Mouse (Mus musculus) heart, postnatal 0 days (tissue): ENCODE results near the gene Tmc8. TPM values are rescaled to one million over a fixed set of nuclear protein-coding genes. Genes with fewer than 3 reads are reported as not detected.

Source experiments
- ATAC-seq: fragments of 200-750 bp; cut with Nextera tagmentation; 2 replicates; pipeline ENCODE4 v1.8.0; 2017; ENCODE audit warnings: low read depth, moderate number of reproducible peaks, moderate library complexity; ENCODE audit not compliant: insufficient read depth
- DNase-seq: peaks from one replicate; pipeline ENCODE4 v3.0.0-alpha.2; 2016; ENCODE audit warnings: low spot score
- H3K27ac ChIP-seq: fragments of 300-500 bp; sonication (generic); 2 replicates; pipeline ENCODE4 v1.5.1; 2014; ENCODE audit warnings: low read depth, mild to moderate bottlenecking
- H3K27me3 ChIP-seq: fragments of 300-500 bp; sonication (generic); 2 replicates; pipeline ENCODE4 v1.6.1; 2014; ENCODE audit warnings: low read length, mixed read lengths; ENCODE audit not compliant: control insufficient read depth, insufficient read depth
- H3K36me3 ChIP-seq: fragments of 300-500 bp; sonication (generic); replicated peaks from 2 replicates; pipeline ENCODE4 v1.6.1; 2014; ENCODE audit warnings: low read length, mixed read lengths; ENCODE audit not compliant: control insufficient read depth, insufficient read depth
- H3K4me1 ChIP-seq: fragments of 300-500 bp; sonication (generic); 2 replicates; pipeline ENCODE4 v1.6.1; 2014; ENCODE audit warnings: antibody characterized with exemption; ENCODE audit not compliant: control insufficient read depth, insufficient read depth
- H3K4me2 ChIP-seq: fragments of 300-500 bp; sonication (generic); 2 replicates; pipeline ENCODE4 v1.6.1; 2014; ENCODE audit warnings: low read depth, mild to moderate bottlenecking, low read length, moderate library complexity
- H3K4me3 ChIP-seq: fragments of 300-500 bp; sonication (generic); 2 replicates; pipeline ENCODE4 v1.5.1; 2014; ENCODE audit warnings: low read depth, low read length
- H3K9ac ChIP-seq: fragments of 300-500 bp; sonication (generic); replicated peaks from 2 replicates; pipeline ENCODE4 v1.6.1; 2014; ENCODE audit warnings: low read depth, low read length, mixed read lengths
- H3K9me3 ChIP-seq: fragments of 300-500 bp; sonication (generic); replicated peaks from 2 replicates; pipeline ENCODE4 v1.6.1; 2016; ENCODE audit warnings: low read length; ENCODE audit not compliant: control insufficient read depth
- CTCF ChIP-seq: IDR thresholded peaks from 2 replicates; pipeline ENCODE4 v1.5.1; 2016; ENCODE audit warnings: antibody characterized with exemption, control low read depth, low read depth
- EP300 ChIP-seq: IDR thresholded peaks from 2 replicates; pipeline ENCODE4 v1.6.1; 2016; ENCODE audit warnings: antibody characterized with exemption, low read depth
- WGBS: fragments of 180-500 bp; shearing (Covaris S2); extraction: QIAGEN DNeasy Blood & Tissue Kit; methylation state at CpG from one replicate; pipeline ENCODE4 v1.1.7; 2014; 5-methylcytosine and 5-hydroxymethylcytosine counted together
- polyA plus RNA-seq: library from polyadenylated mRNA; unstranded; fragments of >200 nt; fragmentation: Nextera tagmentation; extraction: Ambion mirVana; gene quantifications from 2 replicates; pipeline ENCODE4 v1.2.1, GENCODE M21; 2015
- total RNA-seq: library from RNA; depleted of rRNA; stranded (reverse); fragments of >200 nt; gene quantifications from 2 replicates; pipeline ENCODE4 v1.2.3, GENCODE M21; 2014; ENCODE audit warnings: low replicate concordance

The Tmc8 gene
- total and polyA plus RNA-seq, 2 experiments from 2014 or later: 2.3 to 8.7 TPM

GRCm38 (mm10) chr11:117797511-117798159 is 15.8 kb downstream of the Tmc8 start, which contains the start of gene 6030468B19Rik:
TSS of gene 6030468B19Rik (plus strand) at chr11:117797660.
- Histone ChIP-seq H3K4me1 (0 out of 2 replicates have a peak, but pooled peaks cover under 1% of the 10 kb centered on the region), H3K27me3 (no peaks in the 10 kb centered on the region), H3K9me3 (no peaks in the 10 kb centered on the region), H3K4me2 (no peak within 1 kb of the TSS), H3K9ac (no peak within 1 kb of the TSS), H3K27ac (no peak within 1 kb of the TSS), H3K36me3 (no peaks in the 10 kb centered on the region), H3K4me3 (no peak within 1 kb of the TSS)
- 55% methylated on average over 9 of the region's 9 CpGs for WGBS
- no peak for DNase-seq
- TF ChIP-seq EP300: no peak
- no peak for TF ChIP-seq CTCF
- no peak for ATAC-seq

DNA sequence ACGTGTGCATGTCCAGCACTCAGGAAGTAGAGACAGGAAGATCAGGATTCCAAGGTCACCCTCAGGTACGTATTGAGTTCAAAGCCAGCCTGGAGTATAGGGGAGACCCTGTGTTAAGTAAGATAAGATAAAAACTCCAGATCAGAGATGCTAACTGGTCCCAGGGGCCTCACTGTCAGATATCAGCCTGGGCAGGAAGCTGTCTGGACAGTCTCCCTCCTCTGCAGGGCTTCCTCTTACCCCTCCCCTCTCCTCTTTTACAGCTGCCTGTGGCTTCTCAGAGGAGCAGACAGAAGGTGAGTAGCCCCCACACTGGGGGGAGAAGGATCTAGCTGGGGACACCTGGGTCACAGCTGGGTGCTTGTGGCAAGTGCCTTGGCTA is 16.3 kb downstream of the Tmc8 start:
- Histone ChIP-seq H3K4me1 (no peaks in the 10 kb centered on the region), H3K27ac (no peak overlapping the region), H3K4me3 (no peak overlapping the region), H3K9me3 (no peaks in the 10 kb centered on the region), H3K9ac (no peak overlapping the region), H3K4me2 (no peak overlapping the region), H3K36me3 (no peaks in the 10 kb centered on the region), H3K27me3 (no peaks in the 10 kb centered on the region)
- no peak for TF ChIP-seq CTCF
- no peak for TF ChIP-seq EP300
- DNase-seq: no peak
- WGBS: 35% methylated on average over 2 of the region's 2 CpGs
- no peak for ATAC-seq

- WGBS: 45% methylated on average over 5 of the region's 5 CpGs
- Histone ChIP-seq H3K4me3 (no peak overlapping the region), H3K4me2 (no peak overlapping the region), H3K36me3 (no peaks in the 10 kb centered on the region), H3K27ac (no peak overlapping the region), H3K27me3 (no peaks in the 10 kb centered on the region), H3K4me1 (no peaks in the 10 kb centered on the region), H3K9ac (0 out of 2 replicates have a peak overlapping the region, but pooled peaks have one; percentile 15), H3K9me3 (no peaks in the 10 kb centered on the region)
- DNase-seq: no peak
- TF ChIP-seq CTCF: no peak
- TF ChIP-seq EP300: no peak
- ATAC-seq: no peak
These were observed 17.3 kb downstream of the Tmc8 start for GRCm38 (mm10) chr11:117799174-117799573.

DNA sequence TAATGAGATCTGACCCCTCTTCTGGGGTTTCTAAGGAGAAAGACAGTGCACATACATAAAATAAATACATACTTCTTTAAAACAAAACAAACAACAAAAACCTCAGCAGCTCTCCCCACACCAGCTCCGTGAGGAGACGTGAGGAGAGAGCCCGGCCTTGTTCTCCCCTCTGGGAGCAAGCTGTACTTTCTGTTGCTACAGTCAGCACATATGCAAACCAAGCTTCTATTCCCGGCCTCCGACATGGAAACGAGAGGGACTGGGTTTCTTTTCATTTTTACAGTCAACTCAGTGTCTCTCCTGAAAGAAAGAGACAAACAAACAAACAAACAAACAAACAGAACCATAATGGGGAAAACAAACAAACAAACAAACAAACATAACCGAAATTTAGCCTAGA is 18.2 kb downstream of the Tmc8 start:
- no peak for TF ChIP-seq EP300
- TF ChIP-seq CTCF: no peak
- H3K4me2 ChIP-seq: no peak overlapping the region
- ATAC-seq (no peak), DNase-seq (no peak)
- no peak overlapping the region for H3K9ac ChIP-seq
- H3K4me3 ChIP-seq: no peak overlapping the region
- WGBS: 87% methylated on average over 7 of the region's 7 CpGs
- no peaks in the 10 kb centered on the region for H3K9me3 ChIP-seq
- no peaks in the 10 kb centered on the region for H3K36me3 ChIP-seq
- H3K27ac ChIP-seq: no peak overlapping the region
- H3K27me3 ChIP-seq: no peaks in the 10 kb centered on the region
- no peaks in the 10 kb centered on the region for H3K4me1 ChIP-seq

GRCm38 (mm10) chr11:117801650-117802049 is 19.8 kb downstream of the Tmc8 start:
- TF ChIP-seq CTCF (no peak), EP300 (no peak)
- WGBS: 75% methylated on average over 7 of the region's 7 CpGs
- Histone ChIP-seq H3K4me1 (no peaks in the 10 kb centered on the region), H3K27ac (no peak overlapping the region), H3K4me3 (no peak overlapping the region), H3K9ac (no peak overlapping the region), H3K27me3 (no peaks in the 10 kb centered on the region), H3K36me3 (no peaks in the 10 kb centered on the region), H3K9me3 (no peaks in the 10 kb centered on the region), H3K4me2 (no peak overlapping the region)
- no peak for ATAC-seq
- no peak for DNase-seq

DNA sequence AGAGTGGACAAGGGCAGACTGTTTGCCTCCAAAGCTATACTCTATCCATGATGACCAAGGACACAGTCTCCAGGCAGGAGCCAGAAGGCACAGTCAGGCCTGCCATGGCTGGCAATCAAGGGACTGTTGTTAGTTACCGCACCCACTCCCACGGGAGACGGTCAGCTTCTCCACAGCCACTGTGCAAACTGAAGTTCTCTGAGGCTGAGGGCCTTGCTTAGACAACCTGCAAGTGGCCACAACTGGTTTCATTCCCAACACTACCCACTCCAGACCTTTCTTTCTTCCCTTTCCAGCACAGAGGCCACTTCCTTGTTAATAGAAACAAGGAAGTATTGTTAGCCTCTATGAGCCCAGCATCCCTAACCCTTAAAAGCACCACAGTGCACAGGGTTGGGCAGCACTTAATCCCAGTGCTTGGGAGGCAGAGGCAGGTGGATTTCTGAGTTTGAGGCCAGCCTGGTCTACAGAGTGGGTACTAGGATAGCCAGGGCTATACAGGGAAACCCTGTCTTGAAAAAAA is 21.4 kb downstream of the Tmc8 start:
- Histone ChIP-seq H3K9ac (no peak overlapping the region), H3K36me3 (no peaks in the 10 kb centered on the region), H3K9me3 (no peaks in the 10 kb centered on the region), H3K27ac (no peak overlapping the region), H3K4me3 (no peak overlapping the region), H3K4me2 (no peak overlapping the region), H3K4me1 (no peaks in the 10 kb centered on the region), H3K27me3 (no peaks in the 10 kb centered on the region)
- ATAC-seq (no peak), DNase-seq (no peak)
- TF ChIP-seq EP300 (no peak), CTCF (no peak)
- 87% methylated on average over 3 of the region's 3 CpGs for WGBS
